ENCODE assay signal across 17 mouse cellular contexts in the genomic region with DNA sequence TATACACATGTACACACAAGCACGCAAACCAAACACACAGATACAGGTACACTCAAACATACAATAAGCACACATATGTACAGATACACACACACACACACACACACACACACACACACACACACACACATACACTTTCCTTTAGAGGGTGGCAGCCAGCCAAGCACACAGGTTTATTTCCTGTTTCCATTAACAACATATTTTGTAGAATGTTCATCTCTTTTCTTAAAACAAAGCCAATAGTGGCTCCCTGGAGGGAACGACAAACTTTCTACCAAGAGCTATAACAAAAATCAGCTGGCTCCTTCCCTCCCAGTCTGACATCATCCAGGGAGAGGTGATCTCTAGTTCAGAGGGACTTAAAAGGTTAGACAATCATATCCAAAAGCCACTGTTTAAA.
DNase-seq lines count a peak whose midpoint lies in the region.
"Had no signal": no experiment of that assay in that cellular context is flagged by ENCODE, and none has a peak within 500 bp of the region (broad histone marks: within the 10 kb centered on the region; RNA-seq: fewer than 3 reads in every experiment).

No protein-coding gene starts in this region.

- no peaks in the 10 kb centered on the region for H3K27me3 ChIP-seq in splenic B cell, adult 2 months (ENCODE audit: control insufficient read depth, insufficient read depth, low read length, poor library complexity, severe bottlenecking)
- H3K27me3 ChIP-seq: embryonic facial prominence, embryonic 12.5 days; heart, embryonic 15.5 days; hindbrain, embryonic 13.5 days had no signal

- H3K36me3 ChIP-seq in splenic B cell, adult 2 months (ENCODE audit: control insufficient read depth, insufficient read depth, low read length, poor library complexity, severe bottlenecking): no peaks in the 10 kb centered on the region
- H3K36me3 ChIP-seq: embryonic facial prominence, embryonic 12.5 days; heart, embryonic 15.5 days; hindbrain, embryonic 13.5 days had no signal

- peak; percentile 30 to 33 for DNase-seq in B cell, adult 2 months
- DNase-seq in CD4-positive helper T cell, adult 2 months (ENCODE audit: low read depth, low spot score): peak; percentile 42
- DNase-seq in NIH3T3 (ENCODE audit: low read depth): peak; percentile 72
- peak; percentile 38 for DNase-seq in splenic B cell, adult 2 months (ENCODE audit: low read depth, low spot score)
- DNase-seq in adrenal gland, postnatal 10 days: no peak
- no peak for DNase-seq in cerebellum, adult 9-11 months
- DNase-seq: adrenal gland, postnatal 25 days; cerebellum, adult 2 months; cerebellum, postnatal 14 days; embryo, embryonic 11 days; forebrain, postnatal 0 days; gastrocnemius, postnatal 14 days; heart, adult 2 months; heart, postnatal 14 days had no signal

Comparison
In these comparisons a context has a peak if more than half of its experiments do, and no peak if none do; other contexts are left out.
1. DNase-seq: peak in B cell, adult 2 months (2 of 2), CD4-positive helper T cell, adult 2 months (single experiment), NIH3T3 (single experiment) and splenic B cell, adult 2 months (single experiment); none in adrenal gland, postnatal 10 days (single experiment) and cerebellum, adult 9-11 months (single experiment).